Mouse (Mus musculus): ENCODE data around the gene Slc22a8.

Gene Slc22a8

GRCm38 (mm10) chr19:8590954-8591353 lies at the start of gene Slc22a8:
Gene Slc22a8 (plus strand): TSS chr19:8591254.
- DNase-seq (ENCODE audit: low read depth), result no peak

GRCm38 (mm10) chr19:8558897-8559296 lies 32.2 kb upstream of the Slc22a8 start:
- no peak for DNase-seq (ENCODE audit: low read depth)

DNA sequence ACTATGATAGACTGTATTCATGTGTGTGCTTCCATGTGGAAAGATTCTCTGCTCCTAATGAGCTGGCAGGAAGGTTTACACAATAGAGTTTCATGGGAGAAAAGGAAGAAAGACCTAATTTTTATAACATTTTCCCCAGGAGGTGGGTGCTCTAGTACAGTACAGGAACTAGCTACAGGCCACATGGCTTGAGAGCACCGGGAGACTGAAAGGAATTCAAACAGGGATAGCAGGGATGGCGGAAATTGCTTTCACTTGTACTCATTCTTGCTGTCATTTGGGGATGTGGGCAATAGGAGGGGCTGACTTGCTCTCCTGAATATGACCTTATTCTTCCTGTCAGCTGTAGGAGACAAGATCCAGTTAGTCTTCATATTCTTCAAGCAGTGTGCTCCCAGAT lies 27.0 kb upstream of the Slc22a8 start:
- no peak for DNase-seq (ENCODE audit: low read depth)

DNA sequence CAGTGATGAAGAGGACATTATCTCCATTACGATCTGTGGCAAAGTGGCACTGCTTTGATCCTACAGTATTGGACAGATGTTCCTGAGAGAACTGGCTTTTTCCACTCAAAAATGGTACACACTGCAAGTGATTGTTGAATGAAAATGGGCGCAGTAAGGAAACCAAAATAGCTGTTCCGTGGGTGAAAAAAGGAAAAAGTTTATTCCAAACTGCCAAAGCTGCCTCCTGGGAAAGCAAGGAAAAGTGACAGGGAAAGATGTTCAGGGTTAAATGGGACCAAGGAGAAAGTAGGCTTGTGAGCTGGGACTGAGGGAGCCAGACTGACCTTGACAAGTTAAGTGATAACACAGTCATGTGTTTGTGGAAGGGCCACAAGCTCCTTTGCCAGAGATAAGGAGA lies 26.6 kb upstream of the Slc22a8 start:
- no peak for DNase-seq (ENCODE audit: low read depth)

GRCm38 (mm10) chr19:8565262-8565661 lies 25.8 kb upstream of the Slc22a8 start:
- no peak for DNase-seq (ENCODE audit: low read depth)

DNA sequence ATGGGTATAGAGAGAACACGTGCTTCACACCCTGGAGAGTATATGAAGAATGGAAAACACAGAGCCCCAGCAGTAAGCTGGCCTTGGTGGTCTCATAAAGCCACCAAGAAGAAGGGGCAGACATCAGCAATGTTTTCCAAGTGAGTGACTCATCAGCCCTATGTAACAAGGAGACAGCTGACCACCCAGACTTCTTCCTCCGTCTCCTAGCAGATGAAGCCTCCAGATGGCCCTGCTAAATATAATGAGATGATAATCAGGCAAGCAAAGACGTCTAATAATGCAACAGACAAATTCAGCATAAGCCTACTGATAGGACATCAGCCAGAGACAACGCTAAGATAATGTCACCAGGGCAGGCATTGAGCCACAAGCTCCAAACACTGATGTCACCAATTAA lies 25.1 kb upstream of the Slc22a8 start:
- DNase-seq (ENCODE audit: low read depth), result no peak

GRCm38 (mm10) chr19:8567104-8567880 lies 23.8 kb upstream of the Slc22a8 start:
- DNase-seq (ENCODE audit: low read depth), result peak; percentile 29

DNA sequence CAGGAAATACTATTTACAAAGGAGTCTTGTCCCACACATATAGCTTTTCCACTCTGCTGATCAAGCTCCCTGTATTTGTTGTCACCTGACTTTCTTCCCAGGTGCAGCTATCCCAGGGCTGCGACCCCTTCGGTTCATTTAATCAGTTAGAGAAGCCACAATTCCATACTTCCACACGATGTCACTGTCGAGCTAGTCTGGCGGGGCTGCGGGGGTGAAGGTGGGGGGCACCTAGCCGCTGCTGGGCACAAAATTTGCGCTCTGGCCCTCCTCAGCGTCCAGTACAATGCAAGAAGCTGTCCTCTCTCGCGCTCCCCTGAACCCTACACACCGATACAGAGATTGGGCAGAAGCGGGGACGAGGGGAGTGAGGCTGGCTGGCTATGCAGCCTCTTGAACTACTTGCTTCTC lies 21.6 kb upstream of the Slc22a8 start:
- no peak for DNase-seq (ENCODE audit: low read depth)

GRCm38 (mm10) chr19:8570341-8571040 lies 20.6 kb upstream of the Slc22a8 start:
- DNase-seq (ENCODE audit: low read depth), result no peak

DNA sequence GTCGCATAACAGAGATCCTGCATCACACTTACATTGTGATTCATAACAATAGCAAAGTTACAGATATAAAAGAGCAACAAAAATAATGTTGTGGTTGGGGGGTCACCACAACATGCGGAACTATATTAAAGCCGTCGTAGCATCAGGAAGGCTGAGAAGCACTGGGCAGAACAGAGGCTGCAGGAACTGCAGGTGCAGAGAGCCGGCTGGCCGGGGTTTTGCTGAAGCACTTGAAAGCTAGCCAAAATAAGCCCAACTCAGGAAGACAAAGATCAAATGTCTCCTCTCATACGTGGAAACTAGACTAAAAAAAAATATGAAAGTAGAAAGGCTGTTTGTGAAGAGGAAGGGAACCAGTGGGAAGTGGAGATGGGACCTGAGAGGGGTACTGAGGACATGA lies 19.3 kb upstream of the Slc22a8 start:
- no peak for DNase-seq (ENCODE audit: low read depth)

DNA sequence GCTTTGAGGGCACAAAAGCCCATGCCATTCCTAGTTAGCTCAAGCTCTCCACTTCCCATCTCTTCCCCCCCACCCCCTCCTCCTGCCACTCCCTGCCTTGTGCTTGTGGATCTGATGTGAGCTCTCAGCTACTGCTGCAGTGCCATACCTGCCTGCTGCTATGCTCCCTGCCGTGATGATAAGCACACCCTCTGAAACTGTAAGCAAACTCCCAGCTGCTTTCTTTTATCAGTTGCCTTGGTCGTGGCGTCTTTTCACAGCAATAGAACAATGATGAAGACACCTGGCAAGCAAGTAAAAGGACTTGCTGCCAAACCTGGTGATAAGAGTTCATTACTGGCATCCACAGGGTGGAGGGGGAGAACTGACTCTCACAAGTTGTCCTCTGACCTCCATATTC lies 18.6 kb upstream of the Slc22a8 start:
- DNase-seq (ENCODE audit: low read depth), result no peak

GRCm38 (mm10) chr19:8577432-8577831 lies 13.6 kb upstream of the Slc22a8 start:
- no peak for DNase-seq (ENCODE audit: low read depth)

- DNase-seq (ENCODE audit: low read depth), result peak; percentile 72
These were observed 12.6 kb upstream of the Slc22a8 start for GRCm38 (mm10) chr19:8578293-8578969.

DNA sequence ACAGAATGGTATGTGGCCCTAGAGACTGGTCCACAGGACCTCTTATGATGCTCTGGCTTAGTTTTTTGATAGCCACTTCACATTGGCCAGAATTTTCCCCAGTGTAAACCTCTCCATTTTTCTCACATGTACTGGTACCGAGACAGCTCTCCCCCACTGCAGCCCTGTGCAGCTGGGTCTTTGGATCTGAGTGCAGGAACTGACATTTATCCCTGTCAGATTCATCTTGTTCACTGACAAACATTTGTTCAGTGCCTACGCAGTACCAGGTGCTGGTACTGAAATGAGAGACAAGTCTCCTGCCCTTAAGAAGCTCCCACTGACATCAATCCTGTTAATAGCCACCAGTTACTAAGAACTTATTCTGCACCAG lies 12.1 kb upstream of the Slc22a8 start:
- DNase-seq (ENCODE audit: low read depth), result no peak

DNA sequence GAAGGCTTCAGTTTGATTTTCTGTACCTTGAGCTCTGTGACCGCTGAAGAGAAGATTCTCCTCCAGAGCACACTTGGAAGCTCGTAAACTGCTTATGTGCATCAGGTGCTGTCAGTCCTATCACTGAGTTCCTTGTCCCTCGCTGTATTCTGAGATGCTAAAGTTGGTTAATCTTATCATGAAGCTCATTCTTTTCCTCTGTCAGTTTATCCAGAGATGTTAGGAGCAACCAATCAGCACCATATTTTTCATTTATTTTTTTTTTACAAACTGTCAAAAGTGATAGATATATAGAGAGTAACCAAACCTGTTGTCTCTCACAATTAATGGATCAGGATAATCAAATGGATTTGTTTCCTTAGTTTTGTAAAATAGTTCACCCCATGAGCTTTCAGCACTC lies 5.8 kb upstream of the Slc22a8 start:
- no peak for DNase-seq (ENCODE audit: low read depth)

GRCm38 (mm10) chr19:8585899-8586298 lies 5.2 kb upstream of the Slc22a8 start:
- DNase-seq (ENCODE audit: low read depth), result no peak

GRCm38 (mm10) chr19:8586350-8586749 lies 4.7 kb upstream of the Slc22a8 start:
- DNase-seq (ENCODE audit: low read depth), result no peak

- no peak for DNase-seq (ENCODE audit: low read depth)
These were observed 3.7 kb upstream of the Slc22a8 start for GRCm38 (mm10) chr19:8587315-8587714.

DNA sequence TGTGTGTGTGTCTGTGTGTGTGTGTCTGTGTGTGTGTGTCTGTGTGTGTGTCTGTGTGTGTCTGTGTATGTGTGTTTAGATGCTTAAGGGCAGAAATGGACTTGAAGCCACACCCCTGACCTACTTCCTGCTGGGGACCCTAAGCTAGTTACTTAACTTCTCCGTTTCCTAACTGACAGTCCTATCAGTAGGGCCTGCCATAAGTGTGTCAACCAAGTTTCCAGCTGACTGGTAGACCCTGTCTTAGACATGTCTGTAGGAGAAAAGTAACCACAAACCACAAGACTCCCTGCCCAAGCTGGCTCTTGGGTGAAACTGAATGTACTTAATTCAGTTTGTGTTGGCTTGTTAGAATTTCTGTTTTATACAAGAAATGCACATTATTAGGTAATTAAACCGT lies 1.1 kb downstream of the Slc22a8 start:
- peak; percentile 59 for DNase-seq (ENCODE audit: low read depth)

- DNase-seq (ENCODE audit: low read depth), result no peak
These were observed 1.9 kb downstream of the Slc22a8 start for GRCm38 (mm10) chr19:8592873-8593408.

GRCm38 (mm10) chr19:8593833-8594232 lies 2.8 kb downstream of the Slc22a8 start:
- no peak for DNase-seq (ENCODE audit: low read depth)

- no peak for DNase-seq (ENCODE audit: low read depth)
These were observed 3.5 kb downstream of the Slc22a8 start for GRCm38 (mm10) chr19:8594518-8594917.

- DNase-seq (ENCODE audit: low read depth), result no peak
These were observed 6.2 kb downstream of the Slc22a8 start for GRCm38 (mm10) chr19:8597269-8597668.
